Mouse (Mus musculus): ENCODE measurements at regions not wholly inside any gene's neighbourhood (a gene's known extent, or its start where the extent isn't known, plus 50 kb on each side); places are given as distances from the start of the nearest gene placed in this dataset.

- no peak for TF ChIP-seq POLR2A (IDR thresholded peaks at IDR 0.05; ENCODE audit: low read depth, low read length)
- no peak for TF ChIP-seq RCOR1 (conservative IDR thresholded peaks at IDR 0.05; ENCODE audit: low read depth, low read length)
- no peak for TF ChIP-seq USF1 (IDR thresholded peaks at IDR 0.05; ENCODE audit: low read depth, low read length)
Observed at GRCm38 (mm10) chr4:3083161-3084020, 83.7 kb upstream of the Vmn1r2 start.

Data from CH12.LX (cell line).